Comparison of ENCODE assay signal across 19 mouse cellular contexts in genomic region chr1:92841427-92841826, GRCm38 (mm10). TPM values are rescaled to one million over a fixed set of nuclear protein-coding genes. Genes with fewer than 3 reads are reported as not detected.
DNase-seq lines count a peak whose midpoint lies in the region; ATAC-seq and TF ChIP-seq lines count a peak whose summit lies in the region.
"Had no signal": no experiment of that assay in that cellular context is flagged by ENCODE, and none has a peak within 500 bp of the region (broad histone marks: within the 10 kb centered on the region; RNA-seq: fewer than 3 reads in every experiment).

No protein-coding gene starts in this region.

- H3K4me2 ChIP-seq in forebrain, embryonic 13.5 days: no peak overlapping the region
- no peak overlapping the region for H3K4me2 ChIP-seq in forebrain, postnatal 0 days (ENCODE audit: low read depth)
- H3K4me2 ChIP-seq: embryonic facial prominence, embryonic 15.5 days; forebrain, embryonic 15.5 days; heart, embryonic 13.5 days; hindbrain, embryonic 15.5 days had no signal

- WGBS in forebrain, embryonic 13.5 days: 71% methylated on average over 3 of the region's 3 CpGs
- WGBS in forebrain, postnatal 0 days: 55% methylated on average over 3 of the region's 3 CpGs

- ATAC-seq in forebrain, embryonic 13.5 days: no peak
- no peak for ATAC-seq in forebrain, postnatal 0 days
- ATAC-seq in granulocyte monocyte progenitor cell, adult 5-6 weeks (replicated peaks; ENCODE audit: poor library complexity, severe bottlenecking): peak; percentile 56
- ATAC-seq: forebrain, embryonic 15.5 days had no signal

- no peaks in the 10 kb centered on the region for H3K27me3 ChIP-seq in forebrain, embryonic 13.5 days
- H3K27me3 ChIP-seq in forebrain, postnatal 0 days (ENCODE audit: insufficient read depth, low read length): no peaks in the 10 kb centered on the region
- H3K27me3 ChIP-seq: embryonic facial prominence, embryonic 15.5 days; forebrain, embryonic 15.5 days; hindbrain, embryonic 15.5 days had no signal

- no peak for TF ChIP-seq CTCF in forebrain, postnatal 0 days (IDR thresholded peaks at IDR 0.05; ENCODE audit: low read depth)

- no peak overlapping the region for H3K4me3 ChIP-seq in forebrain, embryonic 13.5 days
- H3K4me3 ChIP-seq in forebrain, postnatal 0 days (ENCODE audit: low read depth, low read length): no peak overlapping the region
- H3K4me3 ChIP-seq: embryonic facial prominence, embryonic 15.5 days; erythroblast, embryonic 14.5 days; forebrain, embryonic 10.5 days; forebrain, embryonic 15.5 days; heart, embryonic 13.5 days; hindbrain, embryonic 15.5 days had no signal

- DNase-seq in forebrain, postnatal 0 days: no peak
- peak; percentile 73 for DNase-seq in testis, postnatal 14 days (ENCODE audit: low spot score)
- DNase-seq in testis, postnatal 10 days (ENCODE audit: low spot score): no peak
- no peak for DNase-seq in MN1 (ENCODE audit: low spot score)
- no peak for DNase-seq in thymus, adult 18-20 months
- DNase-seq: adrenal gland, postnatal 14 days; cerebellum, adult 11-12 months; cerebellum, postnatal 10 days; embryo, embryonic 11 days; gastrocnemius, postnatal 14 days; heart, postnatal 36 days had no signal

- H3K9ac ChIP-seq in forebrain, embryonic 13.5 days: no peak overlapping the region
- no peak overlapping the region for H3K9ac ChIP-seq in forebrain, postnatal 0 days
- H3K9ac ChIP-seq: embryonic facial prominence, embryonic 15.5 days; forebrain, embryonic 15.5 days; heart, embryonic 13.5 days; hindbrain, embryonic 15.5 days had no signal

- peaks cover 44% of the 10 kb centered on the region for H3K36me3 ChIP-seq in forebrain, embryonic 13.5 days (ENCODE audit: poor library complexity, severe bottlenecking)
- H3K36me3 ChIP-seq in forebrain, postnatal 0 days (ENCODE audit: insufficient read depth): no peaks in the 10 kb centered on the region
- H3K36me3 ChIP-seq: embryonic facial prominence, embryonic 15.5 days; forebrain, embryonic 15.5 days; hindbrain, embryonic 15.5 days had no signal

- peaks cover 86% of the 10 kb centered on the region for H3K4me1 ChIP-seq in forebrain, embryonic 13.5 days
- 0 out of 2 replicates have a peak, but pooled peaks cover 4% of the 10 kb centered on the region for H3K4me1 ChIP-seq in forebrain, postnatal 0 days (ENCODE audit: insufficient read depth)

- H3K9me3 ChIP-seq in forebrain, embryonic 13.5 days (replicated peaks): no peaks in the 10 kb centered on the region
- H3K9me3 ChIP-seq in forebrain, postnatal 0 days (ENCODE audit: low read length): no peaks in the 10 kb centered on the region
- H3K9me3 ChIP-seq: embryonic facial prominence, embryonic 15.5 days; forebrain, embryonic 10.5 days; forebrain, embryonic 15.5 days; heart, embryonic 13.5 days; hindbrain, embryonic 15.5 days had no signal

- 0 out of 2 replicates have a peak overlapping the region, but pooled peaks have one; percentile 35 for H3K27ac ChIP-seq in forebrain, embryonic 13.5 days
- no peak overlapping the region for H3K27ac ChIP-seq in forebrain, postnatal 0 days (ENCODE audit: low read depth, low read length)
- H3K27ac ChIP-seq: embryonic facial prominence, embryonic 15.5 days; forebrain, embryonic 10.5 days; forebrain, embryonic 15.5 days; heart, embryonic 13.5 days; hindbrain, embryonic 15.5 days had no signal

RNA-seq across cellular contexts. Expression of gene Gpc1, which starts 10.0 kb away (rescaled TPM):
- polyA plus RNA-seq in forebrain, embryonic 13.5 days (2015; fragmentation: Nextera tagmentation; extraction: Ambion mirVana): 115 and 117 TPM in 2 replicates
- total RNA-seq in forebrain, postnatal 0 days (2014; rRNA removed): 132 and 173 TPM in 2 replicates
- 47.4 and 52.8 TPM in 2 replicates for polyA plus RNA-seq in forebrain, postnatal 0 days (2015; fragmentation: Nextera tagmentation; extraction: Ambion mirVana)
- total RNA-seq in granulocyte monocyte progenitor cell, adult 5-6 weeks (2014; fragmentation: Nextera tagmentation): 63.6 and 65.2 TPM in 2 replicates
- 70.6 and 74.6 TPM in 2 replicates for total RNA-seq in granulocyte monocyte progenitor cell, adult 5-6 weeks (2017)
